Mouse (Mus musculus) kidney, adult 2 months (tissue): ENCODE data around the gene Rreb1.

Source experiments
- CTCF ChIP-seq: fragments of 200-500 bp; conservative IDR thresholded peaks from 2 replicates; pipeline ENCODE4 v1.5.1; 2011; ENCODE audit warnings: low read depth, mild to moderate bottlenecking, control low read depth, low read length, moderate library complexity, mixed read lengths; ENCODE audit not compliant: insufficient read depth, insufficient read length
- POLR2A ChIP-seq: fragments of 200-500 bp; IDR thresholded peaks from one replicate; pipeline ENCODE4 v1.6.1; 2011; ENCODE audit warnings: low read depth, low read length, control low read depth

GRCm38 (mm10) chr13:37966256-37967051 lies 188.3 kb downstream of the Rreb1 start:
- TF ChIP-seq POLR2A (no peak), CTCF (no peak)
